Mouse (Mus musculus) hindlimb bud, embryonic 11.5 days (tissue): Measurements from ENCODE around the gene Cbr2.

ENCODE experiments used
- DNase-seq: peaks from one replicate; pipeline ENCODE4 v3.0.0-alpha.2; 2012; ENCODE audit warnings: low read depth, low spot score; ENCODE audit errors: extremely low spot score

Gene Cbr2

GRCm38 (mm10) chr11:120712771-120713568 lies 18.9 kb downstream of the Cbr2 start:
- no peak for DNase-seq

- DNase-seq = no peak
Measured at GRCm38 (mm10) chr11:120711980-120712604, 19.8 kb downstream of the Cbr2 start.

- DNase-seq = no peak
Measured at GRCm38 (mm10) chr11:120710672-120711071, 21.2 kb downstream of the Cbr2 start.

- DNase-seq = no peak
Measured at GRCm38 (mm10) chr11:120709551-120709950, 22.4 kb downstream of the Cbr2 start.

- DNase-seq = no peak
Measured at GRCm38 (mm10) chr11:120707969-120708368, 23.9 kb downstream of the Cbr2 start.

- DNase-seq = no peak
Measured at GRCm38 (mm10) chr11:120707225-120707624, 24.7 kb downstream of the Cbr2 start.

- DNase-seq = no peak
Measured at GRCm38 (mm10) chr11:120706120-120706519, 25.8 kb downstream of the Cbr2 start.

GRCm38 (mm10) chr11:120704486-120705325 lies 27.2 kb downstream of the Cbr2 start:
- no peak for DNase-seq

GRCm38 (mm10) chr11:120703696-120704454 lies 28.0 kb downstream of the Cbr2 start:
- DNase-seq = no peak

GRCm38 (mm10) chr11:120697741-120698140 lies 34.2 kb downstream of the Cbr2 start:
- DNase-seq = no peak

GRCm38 (mm10) chr11:120696568-120696967 lies 35.3 kb downstream of the Cbr2 start:
- DNase-seq = no peak

- DNase-seq = no peak
Measured at GRCm38 (mm10) chr11:120695641-120696040, 36.3 kb downstream of the Cbr2 start.

GRCm38 (mm10) chr11:120695184-120695583 lies 36.7 kb downstream of the Cbr2 start:
- DNase-seq = no peak

GRCm38 (mm10) chr11:120693461-120693860 lies 38.5 kb downstream of the Cbr2 start:
- DNase-seq = no peak

GRCm38 (mm10) chr11:120692471-120693011 lies 39.4 kb downstream of the Cbr2 start:
- no peak for DNase-seq

- DNase-seq = no peak
Measured at GRCm38 (mm10) chr11:120689365-120689764, 42.5 kb downstream of the Cbr2 start.

- DNase-seq = no peak
Measured at GRCm38 (mm10) chr11:120686650-120687272, 45.2 kb downstream of the Cbr2 start.

GRCm38 (mm10) chr11:120684660-120685059 lies 47.3 kb downstream of the Cbr2 start:
- no peak for DNase-seq

GRCm38 (mm10) chr11:120684086-120684485 lies 47.8 kb downstream of the Cbr2 start:
- DNase-seq = no peak

GRCm38 (mm10) chr11:120683536-120683935 lies 48.4 kb downstream of the Cbr2 start:
- DNase-seq = no peak
